Mouse (Mus musculus) ES-E14 (cell line): ENCODE measurements around the gene Palm3.

ENCODE experiments used
- CHD2 ChIP-seq: IDR thresholded peaks from 2 replicates; pipeline ENCODE4 v1.6.1; 2014; ENCODE audit warnings: mild to moderate bottlenecking, low read depth, low read length, inconsistent platforms
- HCFC1 ChIP-seq: IDR thresholded peaks from 2 replicates; pipeline ENCODE4 v1.6.1; 2012; ENCODE audit warnings: low read length, inconsistent platforms, borderline replicate concordance; ENCODE audit not compliant: insufficient read depth
- MAFK ChIP-seq: IDR thresholded peaks from 2 replicates; pipeline ENCODE4 v1.6.1; 2014; ENCODE audit warnings: mild to moderate bottlenecking, low read depth, low read length, inconsistent platforms; ENCODE audit not compliant: insufficient read depth

DNA sequence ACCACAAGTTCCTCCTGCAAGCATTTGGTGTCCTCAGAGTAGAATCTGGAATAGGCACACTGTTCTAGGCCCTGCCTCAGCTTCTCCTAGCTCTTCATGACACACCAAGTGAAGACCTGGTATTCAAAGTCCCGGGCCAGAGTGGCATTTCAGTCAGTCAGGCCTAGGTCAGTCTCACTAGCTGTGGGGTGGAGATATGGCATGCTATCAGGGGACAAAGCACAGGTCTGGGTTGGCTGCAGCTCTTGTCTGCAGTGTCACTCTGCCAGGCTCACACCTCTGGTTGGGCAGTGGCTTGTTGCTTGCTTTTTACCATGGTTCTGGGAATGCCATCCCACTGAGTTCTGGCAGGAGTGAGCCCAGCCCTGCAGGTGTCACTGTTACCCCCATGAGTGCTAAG lies 55.1 kb downstream of the Palm3 start:
- no peak for TF ChIP-seq HCFC1
- no peak for TF ChIP-seq MAFK
- TF ChIP-seq CHD2 = no peak
